Mouse (Mus musculus): Measurements from ENCODE around the gene Glt28d2. TPM values are rescaled to one million over a fixed set of nuclear protein-coding genes. Genes with fewer than 3 reads are reported as not detected.

The Glt28d2 gene
- 3.1 TPM for polyA plus RNA-seq (2014; fragmentation: Illumina TruSeq; extraction: RNeasy Lipid Tissue Mini Kit (QIAGEN cat#74804))

DNA sequence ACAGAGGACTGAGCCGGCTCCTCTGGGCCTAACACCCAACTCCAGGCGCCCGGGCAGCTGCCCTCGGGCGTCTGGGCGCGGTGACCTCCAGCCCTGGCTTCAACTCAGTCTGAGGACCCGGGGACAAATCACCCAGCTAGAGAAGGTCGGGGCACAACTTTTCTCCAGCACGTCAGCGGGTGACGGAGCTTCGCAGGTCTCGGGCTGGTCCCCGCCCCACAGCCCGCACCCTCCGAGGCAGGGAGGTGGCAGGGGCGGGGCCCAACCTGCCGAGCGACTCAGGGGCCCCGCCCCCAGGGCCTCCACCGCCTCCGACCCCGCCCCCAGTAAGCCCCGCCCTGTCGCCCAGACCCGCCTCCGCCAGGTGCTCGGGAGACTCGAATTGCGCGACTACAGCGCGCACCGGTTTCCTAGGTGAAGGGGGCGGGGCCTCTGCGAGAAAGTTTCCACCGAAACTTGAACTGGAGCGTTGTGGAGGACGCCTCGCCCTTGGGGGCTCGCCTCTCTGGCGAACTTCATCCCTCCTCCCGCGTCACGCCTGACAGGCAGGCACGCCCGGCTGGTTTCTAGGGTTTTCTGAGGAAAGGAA is at the start of gene Glt28d2, which contains the start of gene Gm37240:
Glt28d2 (minus strand) TSS at position 278 of the 589 bp plus-strand sequence.
Gm37240 (minus strand) TSS at position 280 of the 589 bp plus-strand sequence.

Other genes with a start within 250 kb of the Glt28d2 start
- gene Fam160a1, start 70.2 kb downstream of the Glt28d2 start, polyA plus RNA-seq (2014; fragmentation: Illumina TruSeq; extraction: RNeasy Lipid Tissue Mini Kit (QIAGEN cat#74804)): 5.1 TPM
- 0.23 TPM for gene Gm37240, start within 50 bp of the Glt28d2 start, polyA plus RNA-seq (2014; fragmentation: Illumina TruSeq; extraction: RNeasy Lipid Tissue Mini Kit (QIAGEN cat#74804))
- 37.4 TPM for gene Sh3d19, start 83.6 kb upstream of the Glt28d2 start, polyA plus RNA-seq (2014; fragmentation: Illumina TruSeq; extraction: RNeasy Lipid Tissue Mini Kit (QIAGEN cat#74804))
- gene Prss48, start 115.0 kb upstream of the Glt28d2 start, polyA plus RNA-seq (2014; fragmentation: Illumina TruSeq; extraction: RNeasy Lipid Tissue Mini Kit (QIAGEN cat#74804)): not detected